Comparison of ENCODE assay signal across 31 mouse cellular contexts in genomic region chr6:83043561-83043960, GRCm38 (mm10). TPM values are rescaled to one million over a fixed set of nuclear protein-coding genes. Genes with fewer than 3 reads are reported as not detected.
DNase-seq lines count a peak whose midpoint lies in the region; ATAC-seq and TF ChIP-seq lines count a peak whose summit lies in the region.
"Had no signal": no experiment of that assay in that cellular context is flagged by ENCODE, and none has a peak within 500 bp of the region (broad histone marks: within the 10 kb centered on the region; RNA-seq: fewer than 3 reads in every experiment).

No protein-coding gene starts in this region.

- H3K4me1 ChIP-seq in hindbrain, embryonic 10.5 days (replicated peaks): peaks cover 22% of the 10 kb centered on the region
- 0 out of 2 replicates have a peak, but pooled peaks cover 2% of the 10 kb centered on the region for H3K4me1 ChIP-seq in hindbrain, embryonic 14.5 days (replicated peaks; ENCODE audit: control insufficient read depth, insufficient read depth, low read length)
- peaks cover 6% of the 10 kb centered on the region for H3K4me1 ChIP-seq in testis, adult 2 months (ENCODE audit: control insufficient read depth, insufficient read depth, low read length)

- WGBS in hindbrain, embryonic 10.5 days: 60% methylated on average over 6 of the region's 6 CpGs
- WGBS in hindbrain, embryonic 14.5 days: 72% methylated on average over 6 of the region's 6 CpGs

- no peak overlapping the region for H3K9ac ChIP-seq in hindbrain, embryonic 14.5 days
- H3K9ac ChIP-seq: embryonic facial prominence, embryonic 13.5 days; forebrain, embryonic 15.5 days; hindbrain, embryonic 13.5 days; limb, embryonic 15.5 days; liver, embryonic 15.5 days; lung, embryonic 15.5 days; neural tube, embryonic 12.5 days had no signal

- DNase-seq in gastrocnemius, adult 2 months: no peak
- no peak for DNase-seq in gastrocnemius, postnatal 36 days
- no peak for DNase-seq in hindbrain, embryonic 10.5 days (ENCODE audit: low spot score)
- DNase-seq in hindbrain, embryonic 14.5 days (ENCODE audit: low spot score): no peak
- no peak for DNase-seq in testis, postnatal 14 days (ENCODE audit: low spot score)
- no peak for DNase-seq in thymus, postnatal 14 days
- DNase-seq in layer of hippocampus, postnatal 25 days (ENCODE audit: extremely low spot score in 1 of 2, low spot score in 1 of 2): no peak
- DNase-seq: adrenal gland, postnatal 14 days; cerebellum, adult 18-20 months; cerebellum, postnatal 10 days; heart, postnatal 36 days; kidney, postnatal 14 days; right cerebral cortex, adult 18-20 months; spleen, adult 18-20 months; thymus, adult 2 months; thymus, postnatal 4 days had no signal

- H3K27ac ChIP-seq in gastrocnemius, adult 2 months: peak overlapping the region; percentile 12; the same call in 1 of the 2 replicates
- 0 out of 2 replicates have a peak overlapping the region, but pooled peaks have one; percentile 40 for H3K27ac ChIP-seq in hindbrain, embryonic 10.5 days
- H3K27ac ChIP-seq in hindbrain, embryonic 14.5 days: no peak overlapping the region
- H3K27ac ChIP-seq in testis, adult 2 months (ENCODE audit: control insufficient read depth, insufficient read depth, low read depth, low read length): peak overlapping the region; percentile 26; the same call in 1 of the 2 replicates
- H3K27ac ChIP-seq: embryonic facial prominence, embryonic 13.5 days; forebrain, embryonic 10.5 days; forebrain, embryonic 15.5 days; hindbrain, embryonic 13.5 days; left cerebral cortex, adult 2 months; limb, embryonic 15.5 days; liver, embryonic 15.5 days; lung, embryonic 15.5 days; neural tube, embryonic 12.5 days had no signal

- no peaks in the 10 kb centered on the region for H3K9me3 ChIP-seq in hindbrain, embryonic 10.5 days
- no peaks in the 10 kb centered on the region for H3K9me3 ChIP-seq in hindbrain, embryonic 14.5 days (ENCODE audit: control insufficient read depth, low read length)
- H3K9me3 ChIP-seq: embryonic facial prominence, embryonic 13.5 days; forebrain, embryonic 10.5 days; forebrain, embryonic 15.5 days; hindbrain, embryonic 13.5 days; limb, embryonic 15.5 days; liver, embryonic 15.5 days; lung, embryonic 15.5 days; neural tube, embryonic 12.5 days had no signal

- TF ChIP-seq CTCF in gastrocnemius, adult 2 months (IDR thresholded peaks at IDR 0.05): no peak
- TF ChIP-seq CTCF in testis, adult 2 months (IDR thresholded peaks at IDR 0.05; ENCODE audit: control insufficient read depth, insufficient read depth, insufficient replicate concordance, low read depth, low read length): no peak

- no peak overlapping the region for H3K4me2 ChIP-seq in hindbrain, embryonic 14.5 days (replicated peaks)
- H3K4me2 ChIP-seq: embryonic facial prominence, embryonic 13.5 days; forebrain, embryonic 15.5 days; hindbrain, embryonic 13.5 days; limb, embryonic 15.5 days; liver, embryonic 15.5 days; lung, embryonic 15.5 days; neural tube, embryonic 12.5 days had no signal

- no peaks in the 10 kb centered on the region for H3K27me3 ChIP-seq in hindbrain, embryonic 10.5 days (ENCODE audit: insufficient read depth, poor library complexity, severe bottlenecking)
- H3K27me3 ChIP-seq in hindbrain, embryonic 14.5 days (ENCODE audit: control insufficient read depth, insufficient read depth, low read length): no peaks in the 10 kb centered on the region
- no peaks in the 10 kb centered on the region for H3K27me3 ChIP-seq in testis, adult 2 months (ENCODE audit: control insufficient read depth, insufficient read depth, low read length)
- H3K27me3 ChIP-seq: CH12.LX; embryonic facial prominence, embryonic 13.5 days; forebrain, embryonic 15.5 days; hindbrain, embryonic 13.5 days; limb, embryonic 15.5 days; liver, embryonic 15.5 days; lung, embryonic 15.5 days; neural tube, embryonic 12.5 days; Patski had no signal

- TF ChIP-seq POLR2A in testis, adult 2 months (IDR thresholded peaks at IDR 0.05; ENCODE audit: control insufficient read depth, low read depth, low read length): no peak

- intact Hi-C loops in gastrocnemius, adult 2 months (cut with DNase I): no loop called here
- intact Hi-C loops in gastrocnemius, postnatal 36 days (cut with DNase I): no loop called here

- no peak for ATAC-seq in hindbrain, embryonic 14.5 days (ENCODE audit: low FRiP score)
- ATAC-seq: forebrain, embryonic 15.5 days; intestine, postnatal 0 days; midbrain, embryonic 16.5 days; Patski had no signal

- no peaks in the 10 kb centered on the region for H3K36me3 ChIP-seq in hindbrain, embryonic 10.5 days
- H3K36me3 ChIP-seq in hindbrain, embryonic 14.5 days (replicated peaks; ENCODE audit: control insufficient read depth, insufficient read depth): no peaks in the 10 kb centered on the region
- no peaks in the 10 kb centered on the region for H3K36me3 ChIP-seq in testis, adult 2 months (ENCODE audit: control insufficient read depth, insufficient read depth, low read length)
- H3K36me3 ChIP-seq: embryonic facial prominence, embryonic 13.5 days; forebrain, embryonic 10.5 days; forebrain, embryonic 15.5 days; hindbrain, embryonic 13.5 days; liver, embryonic 15.5 days; lung, embryonic 15.5 days; neural tube, embryonic 12.5 days had no signal

- H3K4me3 ChIP-seq in gastrocnemius, adult 2 months: no peak overlapping the region
- no peak overlapping the region for H3K4me3 ChIP-seq in hindbrain, embryonic 10.5 days
- no peak overlapping the region for H3K4me3 ChIP-seq in hindbrain, embryonic 14.5 days (replicated peaks; ENCODE audit: low read length)
- no peak overlapping the region for H3K4me3 ChIP-seq in testis, adult 2 months (ENCODE audit: control insufficient read depth, low read depth, low read length)
- H3K4me3 ChIP-seq: embryonic facial prominence, embryonic 13.5 days; forebrain, embryonic 10.5 days; forebrain, embryonic 15.5 days; hindbrain, embryonic 13.5 days; left cerebral cortex, adult 2 months; limb, embryonic 15.5 days; liver, embryonic 15.5 days; lung, embryonic 15.5 days; neural tube, embryonic 12.5 days had no signal

RNA-seq across cellular contexts. Expression of gene Loxl3, which starts 9.6 kb away (rescaled TPM):
- total RNA-seq in gastrocnemius, adult 2 months (2021): 1 to 10 TPM; 2.1 to 3.5 TPM
- 1 to 10 TPM; 2.9 to 3.1 TPM for total RNA-seq in gastrocnemius, postnatal 36 days (2021)
- polyA plus RNA-seq in hindbrain, embryonic 10.5 days (2016; fragmentation: Nextera tagmentation; extraction: Ambion mirVana): 10.5 and 10.7 TPM in 2 replicates
- 3.5 and 4.9 TPM in 2 replicates for polyA plus RNA-seq in hindbrain, embryonic 14.5 days (2014; fragmentation: Nextera tagmentation; extraction: Ambion mirVana)
- 1.1 and 1.3 TPM in 2 replicates for polyA plus RNA-seq in testis, adult 2 months (2012; rRNA removed)
- total RNA-seq in layer of hippocampus, postnatal 25 days (2021): 1 to 10 TPM; 3.3 to 3.9 TPM

RNA-seq across cellular contexts. Expression of gene Dok1, which starts 10.3 kb away (rescaled TPM):
- total RNA-seq in gastrocnemius, adult 2 months (2021): 1 to 10 TPM; 1.3 to 4.1 TPM
- total RNA-seq in gastrocnemius, postnatal 36 days (2021): 1 to 10 TPM; 2.4 to 2.5 TPM
- polyA plus RNA-seq in hindbrain, embryonic 10.5 days (2016; fragmentation: Nextera tagmentation; extraction: Ambion mirVana): 7.7 and 8.6 TPM in 2 replicates
- polyA plus RNA-seq in hindbrain, embryonic 14.5 days (2014; fragmentation: Nextera tagmentation; extraction: Ambion mirVana): 1.2 and 2.2 TPM in 2 replicates
- polyA plus RNA-seq in testis, adult 2 months (2012; rRNA removed): 0.99 and 1.0 TPM in 2 replicates
- total RNA-seq in layer of hippocampus, postnatal 25 days (2021): 1 to 10 TPM; 1.9 to 2.5 TPM

RNA-seq across cellular contexts. Expression of gene Aup1, which starts 10.8 kb away (rescaled TPM):
- total RNA-seq in gastrocnemius, adult 2 months (2021): 100 to 1,000 TPM in 1 of 2 experiments, 10 to 100 TPM in 1; 94.5 to 101 TPM
- 10 to 100 TPM; 82.8 to 88.8 TPM for total RNA-seq in gastrocnemius, postnatal 36 days (2021)
- polyA plus RNA-seq in hindbrain, embryonic 10.5 days (2016; fragmentation: Nextera tagmentation; extraction: Ambion mirVana): 169 and 179 TPM in 2 replicates
- 109 and 111 TPM in 2 replicates for polyA plus RNA-seq in hindbrain, embryonic 14.5 days (2014; fragmentation: Nextera tagmentation; extraction: Ambion mirVana)
- polyA plus RNA-seq in testis, adult 2 months (2012; rRNA removed): 240 and 244 TPM in 2 replicates
- total RNA-seq in layer of hippocampus, postnatal 25 days (2021): 100 to 1,000 TPM; 115 to 121 TPM

RNA-seq across cellular contexts. Expression of gene Htra2, which starts 11.5 kb away (rescaled TPM):
- 10 to 100 TPM; 14.1 to 21.5 TPM for total RNA-seq in gastrocnemius, adult 2 months (2021)
- total RNA-seq in gastrocnemius, postnatal 36 days (2021): 10 to 100 TPM; 16.7 to 18.3 TPM
- 70.9 and 82.5 TPM in 2 replicates for polyA plus RNA-seq in hindbrain, embryonic 10.5 days (2016; fragmentation: Nextera tagmentation; extraction: Ambion mirVana)
- polyA plus RNA-seq in hindbrain, embryonic 14.5 days (2014; fragmentation: Nextera tagmentation; extraction: Ambion mirVana): 40.4 and 42.9 TPM in 2 replicates
- polyA plus RNA-seq in testis, adult 2 months (2012; rRNA removed): 30.4 and 30.9 TPM in 2 replicates
- total RNA-seq in layer of hippocampus, postnatal 25 days (2021): 10 to 100 TPM; 51.8 to 52.7 TPM

RNA-seq across cellular contexts. Expression of gene Dqx1, which starts 14.1 kb away (rescaled TPM):
- 1 to 10 TPM in 1 of 2 experiments, under 1 TPM in 1; 0.20 to 1.1 TPM for total RNA-seq in gastrocnemius, adult 2 months (2021)
- under 1 TPM; 0.26 to 0.32 TPM for total RNA-seq in gastrocnemius, postnatal 36 days (2021)
- polyA plus RNA-seq in hindbrain, embryonic 10.5 days (2016; fragmentation: Nextera tagmentation; extraction: Ambion mirVana): 2.2 and 3.5 TPM in 2 replicates
- 0.29 TPM in 2 replicates for polyA plus RNA-seq in hindbrain, embryonic 14.5 days (2014; fragmentation: Nextera tagmentation; extraction: Ambion mirVana)
- 0.84 and 0.85 TPM in 2 replicates for polyA plus RNA-seq in testis, adult 2 months (2012; rRNA removed)
- total RNA-seq in layer of hippocampus, postnatal 25 days (2021): 1 to 10 TPM in 1 of 2 experiments, under 1 TPM in 1; 0.81 to 1.1 TPM
- total RNA-seq: common myeloid progenitor, adult 5-6 weeks had no signal
